Mouse (Mus musculus) frontal cortex, postnatal 36 days (tissue): Measurements from ENCODE around the gene Hist1h2bh.

ENCODE experiments used
- DNase-seq, 2 experiments: peaks; one replicate each; pipeline ENCODE4 v3.0.0; 2022; ENCODE audit warnings: low spot score in 2 of 2

Gene Hist1h2bh

DNA sequence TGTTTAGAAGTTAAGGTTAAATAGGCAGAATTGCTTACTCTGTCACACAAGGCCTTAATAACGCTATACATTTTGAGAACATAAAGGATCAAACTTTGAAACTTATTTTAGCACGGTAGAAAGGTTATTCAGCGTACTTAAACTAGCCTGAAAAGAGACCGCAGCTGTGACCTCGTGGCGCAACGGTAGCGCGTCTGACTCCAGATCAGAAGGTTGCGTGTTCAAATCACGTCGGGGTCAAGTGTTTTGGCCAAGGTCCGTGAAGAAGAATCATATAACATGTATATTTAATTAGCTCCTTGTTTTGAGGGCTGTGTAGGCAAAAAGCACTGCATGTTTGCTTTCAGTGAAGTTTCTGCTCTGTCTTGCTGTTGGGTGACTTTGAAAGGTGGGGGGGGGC, 36.8 kb downstream of the Hist1h2bh start:
- peak in 1 of 2 experiments; percentile 46 for DNase-seq

DNA sequence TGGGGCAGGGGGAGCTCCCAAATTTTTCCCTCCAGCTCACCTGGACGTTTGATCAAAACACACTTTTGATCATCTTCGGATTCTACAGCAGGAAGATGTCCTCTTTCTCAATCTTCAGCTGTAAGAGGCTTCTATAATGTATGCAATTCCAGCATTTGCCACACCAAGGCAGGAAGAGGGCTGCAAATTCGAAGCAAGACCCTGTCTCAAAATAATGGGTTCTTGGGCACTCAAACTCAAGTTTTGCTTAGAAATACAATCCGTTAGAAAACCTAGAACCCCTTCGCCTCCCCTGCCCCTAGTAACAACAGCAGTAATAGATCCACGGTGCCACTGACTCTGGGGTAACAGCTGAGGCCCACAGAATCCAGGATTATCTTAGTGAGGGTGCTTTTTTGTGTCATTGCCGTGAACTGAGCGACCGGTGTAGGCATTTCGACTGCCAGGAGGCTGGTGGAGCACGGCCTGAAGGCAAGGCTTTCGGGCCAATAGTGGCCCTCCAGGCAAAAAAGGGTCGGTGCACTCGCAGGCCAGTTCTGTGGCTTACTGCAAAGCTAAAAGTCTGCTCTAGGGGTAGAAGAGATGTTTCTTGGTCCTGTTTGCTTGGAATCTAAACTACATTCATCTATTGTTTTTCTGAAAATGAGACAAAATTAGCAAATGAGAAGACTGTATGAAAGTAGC, 37.4 kb downstream of the Hist1h2bh start:
- no peak for DNase-seq

DNA sequence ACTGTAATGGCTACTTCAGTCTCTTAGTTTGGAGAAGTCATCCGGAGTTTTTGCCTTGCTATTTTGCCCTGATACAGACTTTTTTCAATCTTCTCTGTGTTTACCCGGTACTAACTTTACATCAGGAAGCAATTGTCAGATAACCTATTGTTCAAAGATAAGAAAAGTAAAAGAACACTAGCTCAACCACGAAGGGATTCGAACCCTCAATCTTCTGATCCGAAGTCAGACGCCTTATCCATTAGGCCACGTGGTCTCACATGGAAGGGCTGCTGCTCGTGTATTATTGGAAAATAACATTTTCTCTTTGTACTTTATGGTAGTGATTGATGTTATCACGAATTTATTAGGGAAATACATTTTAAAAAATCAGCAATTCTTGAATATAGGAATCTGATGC, 39.4 kb downstream of the Hist1h2bh start:
- peak; percentile 59 to 77 for DNase-seq

DNA sequence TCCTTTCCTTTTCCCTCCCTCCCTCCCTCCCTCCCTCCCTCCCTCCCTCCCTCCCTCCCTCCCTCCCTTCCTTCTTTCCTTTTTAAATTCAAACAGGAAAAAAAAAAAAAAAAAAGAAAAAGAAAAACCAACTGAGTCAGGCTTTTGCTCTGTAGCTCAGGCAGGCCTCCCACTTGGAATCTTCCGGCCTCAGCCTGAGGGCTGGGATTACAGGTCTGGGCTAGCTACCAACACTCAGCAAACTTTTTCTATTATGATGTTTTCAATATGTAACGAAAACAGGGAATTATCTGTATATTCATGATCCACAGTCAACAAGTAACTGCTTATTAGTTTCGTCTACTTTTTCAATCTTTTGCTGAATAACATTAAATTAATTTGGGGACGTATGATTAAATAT, 40.3 kb downstream of the Hist1h2bh start:
- no peak for DNase-seq

DNA sequence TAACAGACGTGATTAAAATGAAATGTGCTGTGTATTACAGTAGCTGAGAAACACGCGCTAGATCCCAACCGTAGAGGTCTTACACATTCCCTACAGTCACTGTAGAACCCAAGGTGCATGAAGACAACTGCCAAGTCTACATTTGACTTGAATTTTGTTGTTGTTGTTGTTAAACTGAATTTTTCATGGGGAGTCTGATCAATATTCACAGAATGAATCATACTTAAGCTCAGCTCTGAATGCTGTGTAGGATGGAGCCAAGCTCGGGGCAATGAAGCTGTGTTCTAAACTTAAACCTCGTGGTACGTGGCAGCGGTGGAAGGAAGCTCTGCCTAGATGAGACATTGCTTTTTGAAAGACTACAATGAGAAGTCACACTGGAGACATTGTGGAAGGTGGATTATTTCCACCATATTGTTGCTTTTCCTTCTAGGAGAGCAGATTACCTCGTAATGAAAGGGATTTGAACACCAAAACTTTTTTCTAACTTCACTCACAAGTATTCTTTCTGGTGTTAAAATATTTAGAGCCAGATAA, 41.1 kb downstream of the Hist1h2bh start:
- no peak for DNase-seq

DNA sequence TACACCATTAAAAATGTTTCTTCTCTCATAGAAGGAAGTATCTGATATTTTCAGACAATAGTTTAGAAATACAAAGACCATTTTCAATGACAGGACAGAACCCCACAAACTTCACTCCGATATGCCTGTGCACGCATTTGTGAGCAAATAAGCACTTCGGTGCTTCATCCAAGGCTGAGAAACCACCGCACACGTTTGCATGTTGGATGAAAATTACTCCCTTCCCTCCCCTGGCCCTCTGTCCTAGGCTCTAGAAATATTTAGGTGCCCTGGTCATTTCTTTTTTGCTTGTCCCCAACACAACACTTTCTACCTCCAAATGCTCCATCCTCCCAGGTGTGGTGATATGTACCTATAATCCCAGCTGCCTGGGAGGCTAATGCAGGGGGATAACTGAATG, 41.7 kb downstream of the Hist1h2bh start:
- no peak for DNase-seq

DNA sequence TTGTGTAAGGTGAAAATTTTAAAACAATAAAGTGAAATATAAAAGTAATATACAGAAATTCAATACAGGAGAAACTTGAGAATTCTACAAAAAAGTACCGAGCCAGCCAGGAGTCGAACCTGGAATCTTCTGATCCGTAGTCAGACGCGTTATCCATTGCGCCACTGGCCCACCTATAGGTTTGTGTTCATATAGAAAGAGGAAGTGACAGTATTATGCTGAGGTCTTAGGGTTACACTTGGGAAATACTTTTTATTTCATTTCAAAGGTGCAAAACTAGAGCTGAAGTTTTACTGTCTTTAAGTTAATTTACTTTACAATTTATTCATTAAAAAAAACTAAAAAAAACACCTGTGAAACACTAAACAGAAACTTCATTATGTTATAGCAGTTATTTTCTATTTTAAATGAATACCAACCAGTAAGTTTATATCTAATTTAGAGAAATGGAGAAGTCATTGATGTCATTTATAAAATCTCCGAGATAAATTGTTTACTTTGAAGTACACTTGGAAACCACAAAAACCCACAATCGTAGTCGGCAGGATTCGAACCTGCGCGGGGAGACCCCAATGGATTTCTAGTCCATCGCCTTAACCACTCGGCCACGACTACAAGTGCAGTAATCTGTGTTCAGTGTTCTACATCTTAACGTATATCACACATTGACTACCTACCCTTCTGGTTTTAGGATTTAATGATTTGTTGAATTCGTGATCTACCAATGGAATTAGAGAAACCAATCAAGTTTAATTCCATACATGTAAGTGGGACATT, 42.6 kb downstream of the Hist1h2bh start:
- DNase-seq = peak; percentile 88 to 90

DNA sequence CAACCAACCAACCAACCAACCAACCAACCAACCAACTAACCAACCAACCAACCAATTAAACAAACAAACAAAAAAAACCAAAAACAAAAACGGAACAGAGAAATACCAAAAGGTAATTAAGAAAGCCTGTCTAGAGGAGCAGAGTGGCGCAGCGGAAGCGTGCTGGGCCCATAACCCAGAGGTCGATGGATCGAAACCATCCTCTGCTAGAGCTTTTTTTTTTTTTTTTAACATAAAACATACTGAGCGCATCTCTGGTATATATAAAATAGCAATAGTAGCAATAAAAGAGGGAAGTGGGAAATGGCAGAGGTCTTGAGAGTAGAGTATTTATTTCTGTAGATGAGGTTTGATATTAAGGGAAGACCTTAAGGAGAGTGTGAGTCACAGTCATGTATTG, 43.2 kb downstream of the Hist1h2bh start:
- no peak for DNase-seq

DNA sequence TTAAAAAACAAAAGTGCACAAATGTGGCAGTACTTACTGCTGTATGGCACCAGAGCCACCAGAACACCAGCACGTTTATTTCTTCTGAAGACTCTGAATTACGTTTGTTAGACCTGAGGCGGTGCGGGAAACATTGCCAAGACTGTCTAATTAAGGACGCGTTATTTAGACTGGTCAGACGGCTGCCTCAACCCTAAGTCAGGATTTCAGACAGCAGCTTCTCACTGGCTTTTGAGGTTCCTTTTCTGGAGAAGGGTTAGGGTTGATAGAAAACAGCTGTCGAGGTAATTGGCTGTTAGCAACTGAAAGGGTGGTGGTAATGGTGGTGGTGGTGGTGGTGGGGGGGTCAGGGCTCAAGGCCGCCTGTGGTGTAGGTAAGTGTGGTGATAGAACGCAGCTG, 44.5 kb downstream of the Hist1h2bh start:
- DNase-seq = no peak

DNA sequence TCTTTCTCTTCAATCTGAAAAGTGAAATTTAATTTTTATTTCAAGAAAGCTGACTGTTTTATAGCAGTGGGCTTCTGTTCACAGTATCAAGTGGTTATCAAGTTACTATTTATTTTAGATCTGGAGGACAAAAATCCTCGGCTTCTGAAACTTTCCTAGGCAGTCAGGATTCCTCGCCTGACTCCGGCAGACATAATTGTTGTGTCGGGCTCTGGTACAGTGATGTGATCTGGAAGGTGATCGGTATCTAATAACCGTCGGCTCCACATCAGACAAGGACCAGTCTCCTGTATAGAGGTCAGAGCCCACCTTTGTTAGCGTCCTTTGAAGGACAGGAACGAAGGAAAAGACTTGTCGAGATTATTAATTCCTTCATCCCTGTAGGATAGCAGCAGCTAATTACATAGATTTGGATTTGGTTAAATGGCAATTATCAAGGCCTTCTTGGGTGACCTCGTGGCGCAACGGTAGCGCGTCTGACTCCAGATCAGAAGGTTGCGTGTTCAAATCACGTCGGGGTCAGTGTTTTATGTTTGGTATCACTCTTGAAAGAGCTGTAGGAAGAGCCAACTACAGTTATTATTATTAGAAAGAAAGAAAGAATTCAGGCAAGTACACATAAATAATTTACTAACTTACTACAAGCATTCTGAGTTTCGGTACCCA, 45.4 kb downstream of the Hist1h2bh start:
- DNase-seq = peak; percentile 51 to 64

DNA sequence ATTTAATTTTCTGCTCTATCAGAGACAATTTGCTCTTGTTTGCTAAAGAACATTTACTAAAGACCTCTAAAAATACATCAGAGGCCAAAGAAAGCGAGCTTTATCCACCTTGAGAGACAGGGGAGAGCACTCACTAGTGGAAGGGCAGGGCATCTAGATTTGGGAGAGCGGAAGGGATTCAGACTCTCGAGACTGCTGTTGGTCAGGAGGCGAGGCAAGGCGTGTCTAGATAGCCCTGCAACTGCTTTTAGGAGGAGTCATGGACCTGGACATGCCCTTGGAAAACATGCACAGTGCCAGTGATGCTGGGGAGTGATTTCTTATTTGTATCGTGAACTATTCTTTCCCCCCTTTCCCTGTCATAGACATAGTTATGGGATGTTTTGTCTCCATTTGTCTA, 47.7 kb downstream of the Hist1h2bh start:
- DNase-seq = no peak

DNA sequence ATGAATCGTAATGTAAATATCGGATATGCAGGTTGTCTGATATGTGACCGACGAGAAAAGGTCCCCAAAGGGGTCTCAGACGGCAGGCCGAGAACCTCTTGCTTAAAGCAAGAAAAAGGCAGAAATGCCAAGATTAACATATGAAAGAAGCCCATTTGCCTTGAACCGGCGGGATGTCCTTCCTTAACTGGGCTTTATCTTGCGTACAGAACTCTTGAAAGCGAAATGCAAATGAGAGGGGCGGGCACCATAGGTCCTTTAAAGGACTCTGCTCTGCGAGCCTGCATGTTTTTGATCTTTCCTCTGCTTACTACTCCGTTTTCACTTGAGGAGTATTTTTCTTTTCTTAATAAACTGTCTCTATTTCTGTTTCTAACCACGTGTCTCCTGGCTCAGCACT, 51.2 kb downstream of the Hist1h2bh start:
- no peak for DNase-seq
